8 mouse cellular contexts compared by ENCODE assay signal in genomic region chr6:122702480-122703124, GRCm38 (mm10). TPM values are rescaled to one million over a fixed set of nuclear protein-coding genes. Genes with fewer than 3 reads are reported as not detected.
A peak's percentile ranks its signal among the peaks of the same experiment; 100 is the strongest.
DNase-seq lines count a peak whose midpoint lies in the region; ATAC-seq and TF ChIP-seq lines count a peak whose summit lies in the region.

No protein-coding gene starts in this region.

- peaks cover 2% of the 10 kb centered on the region; the same call in 1 of the 2 replicates for H3K9me3 ChIP-seq in E14TG2a.4 (ENCODE audit: low read length)
- no peaks in the 10 kb centered on the region for H3K9me3 ChIP-seq in forebrain, embryonic 12.5 days
- H3K9me3 ChIP-seq in hindbrain, embryonic 12.5 days (replicated peaks), result no peaks in the 10 kb centered on the region
- H3K9me3 ChIP-seq in limb, embryonic 15.5 days, result no peaks in the 10 kb centered on the region
- no peaks in the 10 kb centered on the region for H3K9me3 ChIP-seq in midbrain, postnatal 0 days (ENCODE audit: low read length)

- no peaks in the 10 kb centered on the region for H3K27me3 ChIP-seq in E14TG2a.4 (ENCODE audit: insufficient read depth, low read length)
- H3K27me3 ChIP-seq in forebrain, embryonic 12.5 days, result peaks cover 14% of the 10 kb centered on the region
- peaks cover 10% of the 10 kb centered on the region; the same call in 1 of the 2 replicates for H3K27me3 ChIP-seq in hindbrain, embryonic 12.5 days
- peaks cover 15% of the 10 kb centered on the region; the same call in 1 of the 2 replicates for H3K27me3 ChIP-seq in limb, embryonic 15.5 days
- no peaks in the 10 kb centered on the region for H3K27me3 ChIP-seq in midbrain, postnatal 0 days (ENCODE audit: insufficient read depth, low read length)

- peak overlapping the region; percentile 73 for H3K27ac ChIP-seq in forebrain, embryonic 12.5 days
- H3K27ac ChIP-seq in hindbrain, embryonic 12.5 days, result peak overlapping the region; percentile 8; the same call in 1 of the 2 replicates
- peak overlapping the region; percentile 82 for H3K27ac ChIP-seq in limb, embryonic 15.5 days
- H3K27ac ChIP-seq in midbrain, postnatal 0 days (ENCODE audit: low read depth, low read length), result no peak overlapping the region

- no peak for TF ChIP-seq CTCF in E14TG2a.4 (conservative IDR thresholded peaks at IDR 0.05; ENCODE audit: low read length)
- no peak for TF ChIP-seq CTCF in midbrain, postnatal 0 days (IDR thresholded peaks at IDR 0.05)

- DNase-seq in WW6 (ENCODE audit: low read depth, low spot score), result peak; percentile 97
- peak; percentile 75 for DNase-seq in midbrain, postnatal 0 days (ENCODE audit: low spot score)
- DNase-seq in thymus, postnatal 0 days (ENCODE audit: low spot score), result no peak
- DNase-seq in frontal cortex, postnatal 10 days (ENCODE audit: low spot score in 2 of 2), result no peak

- WGBS in forebrain, embryonic 12.5 days, result 3% methylated on average over 20 of the region's 20 CpGs
- WGBS in hindbrain, embryonic 12.5 days, result 4% methylated on average over 20 of the region's 20 CpGs
- 4% methylated on average over 20 of the region's 20 CpGs for WGBS in limb, embryonic 15.5 days
- 10% methylated on average over 20 of the region's 20 CpGs for WGBS in midbrain, postnatal 0 days

- peak overlapping the region; percentile 25; the same call in 1 of the 2 replicates for H3K9ac ChIP-seq in forebrain, embryonic 12.5 days
- H3K9ac ChIP-seq in hindbrain, embryonic 12.5 days, result no peak overlapping the region
- no peak overlapping the region for H3K9ac ChIP-seq in limb, embryonic 15.5 days
- H3K9ac ChIP-seq in midbrain, postnatal 0 days (replicated peaks; ENCODE audit: low read length, poor library complexity, severe bottlenecking), result no peak overlapping the region; the same call in 1 of the 2 replicates

- peaks cover 48% of the 10 kb centered on the region for H3K4me1 ChIP-seq in E14TG2a.4 (replicated peaks; ENCODE audit: low read depth, low read length)
- peaks cover 13% of the 10 kb centered on the region for H3K4me1 ChIP-seq in forebrain, embryonic 12.5 days
- peaks cover 12% of the 10 kb centered on the region; the same call in 1 of the 2 replicates for H3K4me1 ChIP-seq in hindbrain, embryonic 12.5 days
- H3K4me1 ChIP-seq in limb, embryonic 15.5 days, result peaks cover 14% of the 10 kb centered on the region
- no peaks in the 10 kb centered on the region for H3K4me1 ChIP-seq in midbrain, postnatal 0 days (ENCODE audit: insufficient read depth, low read length)

- H3K4me3 ChIP-seq in E14TG2a.4 (replicated peaks; ENCODE audit: low read length), result peak overlapping the region; percentile 50
- peak overlapping the region; percentile 19 for H3K4me3 ChIP-seq in forebrain, embryonic 12.5 days (replicated peaks)
- H3K4me3 ChIP-seq in hindbrain, embryonic 12.5 days, result peak overlapping the region; percentile 3; the same call in 1 of the 2 replicates
- peak overlapping the region; percentile 31 for H3K4me3 ChIP-seq in limb, embryonic 15.5 days
- H3K4me3 ChIP-seq in midbrain, postnatal 0 days (ENCODE audit: low read depth, low read length), result peak overlapping the region; percentile 3; the same call in 1 of the 2 replicates

- peak; percentile 85 for ATAC-seq in forebrain, embryonic 12.5 days (ENCODE audit: low FRiP score)
- ATAC-seq in hindbrain, embryonic 12.5 days (ENCODE audit: low FRiP score), result peak; percentile 71
- ATAC-seq in limb, embryonic 15.5 days (ENCODE audit: insufficient number of reproducible peaks, low FRiP score, low TSS enrichment, low read depth), result peak; percentile 80
- peak; percentile 52; the same call in 1 of the 2 replicates for ATAC-seq in midbrain, postnatal 0 days (ENCODE audit: low FRiP score)

- H3K36me3 ChIP-seq in E14TG2a.4 (ENCODE audit: insufficient read depth, low read length), result no peaks in the 10 kb centered on the region
- no peaks in the 10 kb centered on the region for H3K36me3 ChIP-seq in forebrain, embryonic 12.5 days (replicated peaks)
- no peaks in the 10 kb centered on the region for H3K36me3 ChIP-seq in hindbrain, embryonic 12.5 days
- H3K36me3 ChIP-seq in limb, embryonic 15.5 days, result no peaks in the 10 kb centered on the region
- no peaks in the 10 kb centered on the region for H3K36me3 ChIP-seq in midbrain, postnatal 0 days (ENCODE audit: insufficient read depth, low read length)

- H3K4me2 ChIP-seq in forebrain, embryonic 12.5 days, result peak overlapping the region; percentile 42
- peak overlapping the region; percentile 37 for H3K4me2 ChIP-seq in hindbrain, embryonic 12.5 days (replicated peaks)
- peak overlapping the region; percentile 46 for H3K4me2 ChIP-seq in limb, embryonic 15.5 days
- H3K4me2 ChIP-seq in midbrain, postnatal 0 days (ENCODE audit: low read depth, low read length, poor library complexity, severe bottlenecking), result peak overlapping the region; percentile 40

RNA-seq across cellular contexts. Expression of gene Nanog, which starts 4.7 kb away (rescaled TPM):
- 0.19 and 0.22 TPM in 2 replicates for polyA plus RNA-seq in forebrain, embryonic 12.5 days (2016; fragmentation: Nextera tagmentation; extraction: Ambion mirVana)
- polyA plus RNA-seq in hindbrain, embryonic 12.5 days (2016; fragmentation: Nextera tagmentation; extraction: Ambion mirVana), result 0.14 and 0.27 TPM in 2 replicates
- 0.17 and 0.20 TPM in 2 replicates for polyA plus RNA-seq in limb, embryonic 15.5 days (2015; fragmentation: Nextera tagmentation; extraction: Ambion mirVana)
- total RNA-seq in midbrain, postnatal 0 days (2014; rRNA removed), result 0.09 and 0.16 TPM in 2 replicates
- polyA plus RNA-seq in midbrain, postnatal 0 days (2015; fragmentation: Nextera tagmentation; extraction: Ambion mirVana), result 0.07 and 0.10 TPM in 2 replicates
- polyA plus RNA-seq in thymus, postnatal 0 days (2015; fragmentation: Nextera tagmentation; extraction: Ambion mirVana), result 0.07 TPM in 1 of 2 replicates, not detected in the other

Comparison
In these comparisons a context has a peak if more than half of its experiments do, and no peak if none do; other contexts are left out.
1. DNase-seq: peak in WW6 (single experiment) and midbrain, postnatal 0 days (single experiment); none in thymus, postnatal 0 days (single experiment) and frontal cortex, postnatal 10 days (0 of 2).
2. Peak in every context shown above with its lines, with median percentiles within 50 percentile points of each other: H3K4me3 ChIP-seq, ATAC-seq and H3K4me2 ChIP-seq.